In genomic region chr5:64206431-64206830, GRCm38 (mm10) we compare ENCODE assay signal across 14 mouse cellular contexts.
"Had no signal": no experiment of that assay in that cellular context is flagged by ENCODE, and none has a peak within 500 bp of the region (broad histone marks: within the 10 kb centered on the region; RNA-seq: fewer than 3 reads in every experiment).

No protein-coding gene starts in this region.

- H3K36me3 ChIP-seq: limb, embryonic 15.5 days; liver, embryonic 13.5 days; midbrain, embryonic 10.5 days; neural tube, embryonic 15.5 days had no signal

- H3K9me3 ChIP-seq: limb, embryonic 15.5 days; liver, embryonic 13.5 days; midbrain, embryonic 10.5 days; neural tube, embryonic 15.5 days had no signal

- DNase-seq: liver, embryonic 13.5 days; lung, adult 18-20 months; lung, postnatal 36 days; midbrain, embryonic 14.5 days; right cerebral cortex, adult 18-20 months; right cerebral cortex, postnatal 25 days; thymus, postnatal 36 days had no signal

- H3K4me3 ChIP-seq: left cerebral cortex, adult 2 months; limb, embryonic 15.5 days; liver, embryonic 13.5 days; midbrain, embryonic 10.5 days; myocyte; neural tube, embryonic 15.5 days had no signal

- H3K27ac ChIP-seq: left cerebral cortex, adult 2 months; limb, embryonic 15.5 days; liver, embryonic 13.5 days; midbrain, embryonic 10.5 days; neural tube, embryonic 15.5 days had no signal

- H3K27me3 ChIP-seq: limb, embryonic 15.5 days; liver, embryonic 13.5 days; neural tube, embryonic 15.5 days had no signal

- H3K4me1 ChIP-seq: limb, embryonic 15.5 days; liver, embryonic 13.5 days had no signal

- H3K9ac ChIP-seq: limb, embryonic 15.5 days; liver, embryonic 13.5 days; neural tube, embryonic 15.5 days had no signal

- ATAC-seq: intestine, postnatal 0 days; lung, postnatal 0 days had no signal

- H3K4me2 ChIP-seq: limb, embryonic 15.5 days; liver, embryonic 13.5 days; neural tube, embryonic 15.5 days had no signal
